Mouse (Mus musculus) neural tube, embryonic 14.5 days (tissue): ENCODE results near the gene Gas1. TPM values are rescaled to one million over a fixed set of nuclear protein-coding genes. Genes with fewer than 3 reads are reported as not detected.

ENCODE experiments used
- ATAC-seq: fragments of 200-750 bp; cut with Nextera tagmentation; 2 replicates; pipeline ENCODE4 v1.8.0; 2017; ENCODE audit warnings: low read depth, mild to moderate bottlenecking, moderate TSS enrichment, moderate library complexity
- H3K27ac ChIP-seq: fragments of 300-500 bp; sonication (generic); 2 replicates; pipeline ENCODE4 v1.5.1; 2014; ENCODE audit warnings: low read depth, mild to moderate bottlenecking, control low read depth, low read length, moderate library complexity, mixed read lengths
- H3K27me3 ChIP-seq: fragments of 300-500 bp; sonication (generic); 2 replicates; pipeline ENCODE4 v1.6.1; 2014; ENCODE audit warnings: low read length; ENCODE audit not compliant: control insufficient read depth, insufficient read depth
- H3K36me3 ChIP-seq: fragments of 300-500 bp; sonication (generic); 2 replicates; pipeline ENCODE4 v1.6.1; 2014; ENCODE audit warnings: low read length, mixed read lengths; ENCODE audit not compliant: control insufficient read depth, insufficient read depth
- H3K4me1 ChIP-seq: fragments of 300-500 bp; sonication (generic); 2 replicates; pipeline ENCODE4 v1.6.1; 2014; ENCODE audit warnings: low read length; ENCODE audit not compliant: control insufficient read depth, insufficient read depth
- H3K4me2 ChIP-seq: fragments of 300-500 bp; sonication (generic); 2 replicates; pipeline ENCODE4 v1.6.1; 2014; ENCODE audit warnings: mild to moderate bottlenecking, low read depth, low read length, control low read depth
- H3K4me3 ChIP-seq: fragments of 300-500 bp; sonication (generic); 2 replicates; pipeline ENCODE4 v1.5.1; 2014; ENCODE audit warnings: low read depth, low read length, control low read depth, mixed read lengths
- H3K9ac ChIP-seq: fragments of 300-500 bp; sonication (generic); replicated peaks from 2 replicates; pipeline ENCODE4 v1.6.1; 2014; ENCODE audit warnings: low read depth, mild to moderate bottlenecking, control low read depth, low read length, mixed read lengths
- H3K9me3 ChIP-seq: fragments of 300-500 bp; sonication (generic); 2 replicates; pipeline ENCODE4 v1.6.1; 2016; ENCODE audit warnings: low read length; ENCODE audit not compliant: control insufficient read depth
- WGBS: fragments of 180-500 bp; shearing (Covaris S2); extraction: QIAGEN DNeasy Blood & Tissue Kit; methylation state at CpG from one replicate; pipeline ENCODE4 v1.1.7; 2014; 5-methylcytosine and 5-hydroxymethylcytosine counted together
- polyA plus RNA-seq: library from polyadenylated mRNA; unstranded; fragments of >200 nt; fragmentation: Nextera tagmentation; extraction: Ambion mirVana; gene quantifications from 2 replicates; pipeline ENCODE4 v1.2.1, GENCODE M21; 2014

Gene Gas1
- polyA plus RNA-seq, 1 experiment from 2014 or later = 11.5 TPM

GRCm38 (mm10) chr13:60193273-60193672, 16.1 kb upstream of the Gas1 start:
- no peaks in the 10 kb centered on the region for H3K9me3 ChIP-seq
- no peak overlapping the region for H3K4me3 ChIP-seq
- no peak overlapping the region for H3K9ac ChIP-seq
- 66% methylated on average over 6 of the region's 6 CpGs for WGBS
- H3K36me3 ChIP-seq = no peaks in the 10 kb centered on the region
- H3K27me3 ChIP-seq = no peaks in the 10 kb centered on the region
- H3K4me1 ChIP-seq = no peaks in the 10 kb centered on the region
- ATAC-seq = no peak
- no peak overlapping the region for H3K4me2 ChIP-seq
- no peak overlapping the region for H3K27ac ChIP-seq

GRCm38 (mm10) chr13:60189923-60190322, 12.8 kb upstream of the Gas1 start:
- H3K27me3 ChIP-seq = no peaks in the 10 kb centered on the region
- H3K4me2 ChIP-seq = no peak overlapping the region
- H3K36me3 ChIP-seq = no peaks in the 10 kb centered on the region
- no peak overlapping the region for H3K27ac ChIP-seq
- no peaks in the 10 kb centered on the region for H3K4me1 ChIP-seq
- no peak for ATAC-seq
- no peak overlapping the region for H3K9ac ChIP-seq
- H3K9me3 ChIP-seq = no peaks in the 10 kb centered on the region
- no peak overlapping the region for H3K4me3 ChIP-seq
- 67% methylated on average over 10 of the region's 10 CpGs for WGBS

GRCm38 (mm10) chr13:60188952-60189351, 11.8 kb upstream of the Gas1 start:
- no peaks in the 10 kb centered on the region for H3K36me3 ChIP-seq
- H3K27ac ChIP-seq = no peak overlapping the region
- WGBS = 85% methylated on average over 8 of the region's 8 CpGs
- H3K4me2 ChIP-seq = no peak overlapping the region
- ATAC-seq = no peak
- no peak overlapping the region for H3K4me3 ChIP-seq
- H3K4me1 ChIP-seq = no peaks in the 10 kb centered on the region
- no peak overlapping the region for H3K9ac ChIP-seq
- H3K9me3 ChIP-seq = no peaks in the 10 kb centered on the region
- H3K27me3 ChIP-seq = no peaks in the 10 kb centered on the region

GRCm38 (mm10) chr13:60187276-60187675, 10.1 kb upstream of the Gas1 start:
- 88% methylated on average over 2 of the region's 2 CpGs for WGBS
- H3K4me2 ChIP-seq = no peak overlapping the region

GRCm38 (mm10) chr13:60182346-60182745, 5.2 kb upstream of the Gas1 start:
- Histone ChIP-seq H3K4me2 (no peak overlapping the region), H3K4me1 (no peaks in the 10 kb centered on the region), H3K4me3 (no peak overlapping the region), H3K9me3 (no peaks in the 10 kb centered on the region), H3K27ac (no peak overlapping the region), H3K9ac (no peak overlapping the region), H3K36me3 (no peaks in the 10 kb centered on the region), H3K27me3 (no peaks in the 10 kb centered on the region)
- WGBS = 71% methylated on average over 4 of the region's 4 CpGs
- no peak for ATAC-seq

More at GRCm38 (mm10) chr13:60187276-60187675, 10.1 kb upstream of the Gas1 start:
- H3K4me1 ChIP-seq = no peaks in the 10 kb centered on the region
- no peaks in the 10 kb centered on the region for H3K27me3 ChIP-seq
- H3K27ac ChIP-seq = no peak overlapping the region
- ATAC-seq = no peak
- no peak overlapping the region for H3K4me3 ChIP-seq
- H3K9me3 ChIP-seq = no peaks in the 10 kb centered on the region
- no peak overlapping the region for H3K9ac ChIP-seq
- no peaks in the 10 kb centered on the region for H3K36me3 ChIP-seq

GRCm38 (mm10) chr13:60179641-60180040, 2.5 kb upstream of the Gas1 start:
- no peak for ATAC-seq
- Histone ChIP-seq H3K9me3 (no peaks in the 10 kb centered on the region), H3K27me3 (no peaks in the 10 kb centered on the region), H3K4me2 (no peak overlapping the region), H3K9ac (no peak overlapping the region), H3K27ac (no peak overlapping the region), H3K36me3 (no peaks in the 10 kb centered on the region), H3K4me1 (0 out of 2 replicates have a peak, but pooled peaks cover 5% of the 10 kb centered on the region), H3K4me3 (no peak overlapping the region)
- 93% methylated on average over 4 of the region's 4 CpGs for WGBS

- ATAC-seq = no peak
- H3K27me3 ChIP-seq = no peaks in the 10 kb centered on the region
- no peaks in the 10 kb centered on the region for H3K36me3 ChIP-seq
- under 1% methylated on average over 15 of the region's 15 CpGs for WGBS
- peak overlapping the region; percentile 87 for H3K4me2 ChIP-seq
- peak overlapping the region; percentile 23; the same call in 1 of the 2 replicates for H3K27ac ChIP-seq
- H3K9me3 ChIP-seq = no peaks in the 10 kb centered on the region
- H3K9ac ChIP-seq = no peak overlapping the region
- H3K4me3 ChIP-seq = peak overlapping the region; percentile 26; the same call in 1 of the 2 replicates
- H3K4me1 ChIP-seq = 0 out of 2 replicates have a peak, but pooled peaks cover 9% of the 10 kb centered on the region
Observed at GRCm38 (mm10) chr13:60178416-60178815, 1.3 kb upstream of the Gas1 start.

GRCm38 (mm10) chr13:60177797-60178110, 589 bp upstream of the Gas1 start:
- ATAC-seq = no peak
- Histone ChIP-seq H3K36me3 (no peaks in the 10 kb centered on the region), H3K27ac (no peak overlapping the region), H3K27me3 (no peaks in the 10 kb centered on the region), H3K4me1 (0 out of 2 replicates have a peak, but pooled peaks cover 9% of the 10 kb centered on the region), H3K4me2 (peak overlapping the region; percentile 87), H3K9ac (no peak overlapping the region), H3K4me3 (peak overlapping the region; percentile 75), H3K9me3 (no peaks in the 10 kb centered on the region)
- 0% methylated on average over 13 of the region's 13 CpGs for WGBS

GRCm38 (mm10) chr13:60176776-60177105, 424 bp downstream of the Gas1 start:
- Histone ChIP-seq H3K4me3 (peak overlapping the region; percentile 75), H3K4me1 (peaks cover 11% of the 10 kb centered on the region; the same call in 1 of the 2 replicates), H3K9me3 (no peaks in the 10 kb centered on the region), H3K4me2 (peak overlapping the region; percentile 87), H3K36me3 (no peaks in the 10 kb centered on the region), H3K27me3 (no peaks in the 10 kb centered on the region), H3K27ac (peak overlapping the region; percentile 91), H3K9ac (peak overlapping the region; percentile 80)
- WGBS = 0% methylated on average over 38 of the region's 53 CpGs
- peak; percentile 16; the same call in 1 of the 2 replicates for ATAC-seq
